Mouse (Mus musculus) liver, embryonic 16.5 days (tissue): ENCODE measurements around the gene Sun1. TPM values are rescaled to one million over a fixed set of nuclear protein-coding genes. Genes with fewer than 3 reads are reported as not detected.
A peak's percentile ranks its signal among the peaks of the same experiment; 100 is the strongest.

Experiments
- ATAC-seq: fragments of 200-750 bp; cut with Nextera tagmentation; 2 replicates; pipeline ENCODE4 v1.8.0; 2017; ENCODE audit warnings: low read depth, mild to moderate bottlenecking, moderate number of reproducible peaks, moderate library complexity
- H3K27ac ChIP-seq: fragments of 300-500 bp; sonication (generic); 2 replicates; pipeline ENCODE4 v1.5.1; 2014; ENCODE audit warnings: mild to moderate bottlenecking, low read length
- H3K27me3 ChIP-seq: fragments of 300-500 bp; sonication (generic); 2 replicates; pipeline ENCODE4 v1.6.1; 2014; ENCODE audit warnings: low read depth, low read length, mixed read lengths; ENCODE audit not compliant: control insufficient read depth, insufficient read depth
- H3K36me3 ChIP-seq: fragments of 300-500 bp; sonication (generic); 2 replicates; pipeline ENCODE4 v1.6.1; 2014; ENCODE audit warnings: mild to moderate bottlenecking; ENCODE audit not compliant: control insufficient read depth, insufficient read depth
- H3K4me1 ChIP-seq: fragments of 300-500 bp; sonication (generic); 2 replicates; pipeline ENCODE4 v1.6.1; 2014; ENCODE audit warnings: low read depth, low read length, mixed read lengths; ENCODE audit not compliant: control insufficient read depth
- H3K4me2 ChIP-seq: fragments of 300-500 bp; sonication (generic); 2 replicates; pipeline ENCODE4 v1.6.1; 2014; ENCODE audit warnings: low read depth, low read length, mixed read lengths
- H3K4me3 ChIP-seq: fragments of 300-500 bp; sonication (generic); 2 replicates; pipeline ENCODE4 v1.5.1; 2014; ENCODE audit warnings: low read depth, mild to moderate bottlenecking, low read length
- H3K9ac ChIP-seq: fragments of 300-500 bp; sonication (generic); 2 replicates; pipeline ENCODE4 v1.6.1; 2014; ENCODE audit warnings: low read depth, low read length
- H3K9me3 ChIP-seq: fragments of 300-500 bp; sonication (generic); replicated peaks from 2 replicates; pipeline ENCODE4 v1.6.1; 2016; ENCODE audit warnings: low read length; ENCODE audit not compliant: control insufficient read depth
- WGBS: fragments of 180-500 bp; shearing (Covaris S2); extraction: QIAGEN DNeasy Blood & Tissue Kit; methylation state at CpG from one replicate; pipeline ENCODE4 v1.1.7; 2014; ENCODE audit not compliant: insufficient replicate concordance; 5-methylcytosine and 5-hydroxymethylcytosine counted together
- polyA plus RNA-seq: library from polyadenylated mRNA; unstranded; fragments of >200 nt; fragmentation: Nextera tagmentation; extraction: Ambion mirVana; gene quantifications from 2 replicates; pipeline ENCODE4 v1.2.1, GENCODE M21; 2015

The Sun1 gene
- polyA plus RNA-seq, 1 experiment from 2014 or later, result 19.6 TPM

GRCm38 (mm10) chr5:139251736-139252080 is 51.3 kb downstream of the Sun1 start:
- Histone ChIP-seq H3K4me2 (peak overlapping the region; percentile 93), H3K4me1 (peaks cover 54% of the 10 kb centered on the region), H3K9me3 (no peaks in the 10 kb centered on the region), H3K27ac (peak overlapping the region; percentile 84), H3K27me3 (no peaks in the 10 kb centered on the region), H3K36me3 (peaks cover 24% of the 10 kb centered on the region), H3K9ac (peak overlapping the region; percentile 89), H3K4me3 (peak overlapping the region; percentile 89)
- peak; percentile 0 for ATAC-seq
- WGBS, result 1% methylated on average over 8 of the region's 8 CpGs

- Histone ChIP-seq H3K27ac (peak within 1 kb of the TSS; percentile 84), H3K27me3 (no peaks in the 10 kb centered on the region), H3K9me3 (no peaks in the 10 kb centered on the region), H3K4me1 (peaks cover 59% of the 10 kb centered on the region), H3K4me3 (peak within 1 kb of the TSS; percentile 89), H3K36me3 (peaks cover 20% of the 10 kb centered on the region), H3K4me2 (peak within 1 kb of the TSS; percentile 93), H3K9ac (peak within 1 kb of the TSS; percentile 89)
- under 1% methylated on average over 76 of the region's 90 CpGs for WGBS
- peak; percentile 88 for ATAC-seq
Observed at GRCm38 (mm10) chr5:139252081-139252909, 51.9 kb downstream of the Sun1 start, which contains the start of gene Get4. Gene Get4 (plus strand): TSS chr5:139252324.

- Histone ChIP-seq H3K36me3 (peaks cover 17% of the 10 kb centered on the region), H3K9ac (peak overlapping the region; percentile 89), H3K9me3 (no peaks in the 10 kb centered on the region), H3K4me3 (peak overlapping the region; percentile 89), H3K4me1 (peaks cover 54% of the 10 kb centered on the region), H3K27me3 (no peaks in the 10 kb centered on the region), H3K27ac (peak overlapping the region; percentile 84), H3K4me2 (peak overlapping the region; percentile 93)
- 0% methylated on average over 7 of the region's 7 CpGs for WGBS
- ATAC-seq, result peak; percentile 61
Observed at GRCm38 (mm10) chr5:139252910-139253245, 52.4 kb downstream of the Sun1 start.

GRCm38 (mm10) chr5:139253301-139253741 is 52.9 kb downstream of the Sun1 start:
- WGBS, result 1% methylated on average over 6 of the region's 6 CpGs
- H3K36me3 ChIP-seq, result peaks cover 13% of the 10 kb centered on the region
- H3K4me2 ChIP-seq, result peak overlapping the region; percentile 93
- peak overlapping the region; percentile 89 for H3K4me3 ChIP-seq
- H3K27me3 ChIP-seq, result no peaks in the 10 kb centered on the region
- ATAC-seq, result peak; percentile 53
- peak overlapping the region; percentile 89 for H3K9ac ChIP-seq
- no peaks in the 10 kb centered on the region for H3K9me3 ChIP-seq
- H3K27ac ChIP-seq, result peak overlapping the region; percentile 84
- peaks cover 51% of the 10 kb centered on the region for H3K4me1 ChIP-seq

- no peak overlapping the region for H3K9ac ChIP-seq
- no peak for ATAC-seq
- no peaks in the 10 kb centered on the region for H3K9me3 ChIP-seq
- peaks cover 56% of the 10 kb centered on the region for H3K4me1 ChIP-seq
- 81% methylated on average over 6 of the region's 6 CpGs for WGBS
- peaks cover 3% of the 10 kb centered on the region for H3K36me3 ChIP-seq
- H3K27ac ChIP-seq, result peak overlapping the region; percentile 33; the same call in 1 of the 2 replicates
- H3K27me3 ChIP-seq, result no peaks in the 10 kb centered on the region
- H3K4me3 ChIP-seq, result no peak overlapping the region
- H3K4me2 ChIP-seq, result no peak overlapping the region
Observed at GRCm38 (mm10) chr5:139254938-139255337, 54.5 kb downstream of the Sun1 start.

GRCm38 (mm10) chr5:139255777-139256176 is 55.3 kb downstream of the Sun1 start:
- Histone ChIP-seq H3K4me3 (no peak overlapping the region), H3K9me3 (no peaks in the 10 kb centered on the region), H3K4me1 (peaks cover 56% of the 10 kb centered on the region), H3K4me2 (no peak overlapping the region), H3K36me3 (peaks cover 6% of the 10 kb centered on the region), H3K9ac (no peak overlapping the region), H3K27me3 (no peaks in the 10 kb centered on the region), H3K27ac (no peak overlapping the region)
- ATAC-seq, result no peak
- WGBS, result 80% methylated on average over 6 of the region's 6 CpGs

GRCm38 (mm10) chr5:139256211-139256765 is 55.9 kb downstream of the Sun1 start:
- H3K9ac ChIP-seq, result no peak overlapping the region
- H3K9me3 ChIP-seq, result no peaks in the 10 kb centered on the region
- H3K36me3 ChIP-seq, result peaks cover 6% of the 10 kb centered on the region
- peaks cover 52% of the 10 kb centered on the region for H3K4me1 ChIP-seq
- WGBS, result 69% methylated on average over 3 of the region's 3 CpGs
- ATAC-seq, result no peak
- no peaks in the 10 kb centered on the region for H3K27me3 ChIP-seq
- H3K4me3 ChIP-seq, result no peak overlapping the region
- H3K27ac ChIP-seq, result 0 out of 2 replicates have a peak overlapping the region, but pooled peaks have one; percentile 6
- no peak overlapping the region for H3K4me2 ChIP-seq

GRCm38 (mm10) chr5:139257265-139257664 is 56.8 kb downstream of the Sun1 start:
- H3K4me3 ChIP-seq, result no peak overlapping the region
- 73% methylated on average over 1 of the region's 1 CpGs for WGBS
- peaks cover 8% of the 10 kb centered on the region for H3K36me3 ChIP-seq
- no peak for ATAC-seq
- H3K4me1 ChIP-seq, result peaks cover 46% of the 10 kb centered on the region
- no peak overlapping the region for H3K4me2 ChIP-seq
- no peaks in the 10 kb centered on the region for H3K9me3 ChIP-seq
- no peaks in the 10 kb centered on the region for H3K27me3 ChIP-seq
- no peak overlapping the region for H3K9ac ChIP-seq
- H3K27ac ChIP-seq, result no peak overlapping the region

GRCm38 (mm10) chr5:139257818-139258217 is 57.4 kb downstream of the Sun1 start:
- no peak for ATAC-seq
- H3K9me3 ChIP-seq, result no peaks in the 10 kb centered on the region
- no peak overlapping the region for H3K9ac ChIP-seq
- H3K4me1 ChIP-seq, result peaks cover 46% of the 10 kb centered on the region
- no peaks in the 10 kb centered on the region for H3K27me3 ChIP-seq
- H3K4me3 ChIP-seq, result no peak overlapping the region
- H3K36me3 ChIP-seq, result peaks cover 12% of the 10 kb centered on the region
- 70% methylated on average over 4 of the region's 4 CpGs for WGBS
- no peak overlapping the region for H3K27ac ChIP-seq
- no peak overlapping the region for H3K4me2 ChIP-seq
